Mouse (Mus musculus) cerebellum, adult 2 months (tissue): ENCODE data around the gene Cckbr.
"Not testable (repeated sequence)": the region's sequence is repeated elsewhere in the genome, so short reads cannot be mapped to it uniquely, and the experiment has no call there.

Experiments used
- CTCF ChIP-seq: fragments of 200-500 bp; IDR thresholded peaks from 2 replicates; pipeline ENCODE4 v1.5.1; 2011; ENCODE audit warnings: low read depth, mild to moderate bottlenecking, control low read depth, low read length, moderate library complexity, borderline replicate concordance; ENCODE audit not compliant: insufficient read depth
- POLR2A ChIP-seq: fragments of 200-500 bp; IDR thresholded peaks from 2 replicates; pipeline ENCODE4 v1.6.1; 2011; ENCODE audit warnings: low read length, control low read depth, borderline replicate concordance; ENCODE audit not compliant: insufficient read depth

- TF ChIP-seq CTCF: peak; percentile 81
- not testable (repeated sequence) for TF ChIP-seq POLR2A
These were observed 13.5 kb upstream of the Cckbr start for GRCm38 (mm10) chr7:105411874-105412632.
